Mouse (Mus musculus) spleen, adult 2 months (tissue): ENCODE measurements around the gene Rft1. TPM values are rescaled to one million over a fixed set of nuclear protein-coding genes. Genes with fewer than 3 reads are reported as not detected.

Experiments
- DNase-seq, 2 experiments: peaks; one replicate each; pipeline versions ENCODE4 v3.0.0 to v3.0.0-alpha.2; 2012 to 2021; ENCODE audit warnings: low spot score in 2 of 2, low read depth in 1 of 2
- H3K27ac ChIP-seq: fragments of 200-500 bp; 2 replicates; pipeline ENCODE4 v1.5.1; 2012; ENCODE audit warnings: low read length, inconsistent platforms; ENCODE audit not compliant: insufficient read depth
- H3K27me3 ChIP-seq: fragments of 200-500 bp; 2 replicates; pipeline ENCODE4 v1.6.1; 2012; ENCODE audit warnings: mild to moderate bottlenecking, moderate library complexity, low read length, inconsistent platforms; ENCODE audit not compliant: control insufficient read depth, insufficient read depth
- H3K36me3 ChIP-seq: fragments of 200-500 bp; 2 replicates; pipeline ENCODE4 v1.6.1; 2012; ENCODE audit warnings: mild to moderate bottlenecking, low read length, inconsistent platforms; ENCODE audit not compliant: control insufficient read depth, insufficient read depth
- H3K4me1 ChIP-seq: fragments of 200-500 bp; 2 replicates; pipeline ENCODE4 v1.6.1; 2011; ENCODE audit warnings: inconsistent platforms; ENCODE audit not compliant: control insufficient read depth, insufficient read depth, insufficient read length
- H3K4me3 ChIP-seq: fragments of 200-500 bp; 2 replicates; pipeline ENCODE4 v1.5.1; 2011; ENCODE audit warnings: mild to moderate bottlenecking, inconsistent platforms; ENCODE audit not compliant: insufficient read depth, insufficient read length; ENCODE audit errors: extremely low read depth
- CTCF ChIP-seq: fragments of 200-500 bp; IDR thresholded peaks from 2 replicates; pipeline ENCODE4 v1.5.1; 2011; ENCODE audit warnings: mild to moderate bottlenecking, inconsistent platforms; ENCODE audit not compliant: insufficient read depth, insufficient read length, insufficient replicate concordance; ENCODE audit errors: extremely low read depth
- POLR2A ChIP-seq: fragments of 200-500 bp; IDR thresholded peaks from 2 replicates; pipeline ENCODE4 v1.6.1; 2011; ENCODE audit warnings: low read depth, low read length, inconsistent platforms
- WGBS: fragments of 180-500 bp; shearing (Covaris S2); methylation state at CpG from one replicate; pipeline ENCODE4 v1.1.7; 2018; 5-methylcytosine and 5-hydroxymethylcytosine counted together
- polyA plus RNA-seq: library from polyadenylated mRNA; depleted of rRNA; stranded (reverse); fragments of >200 nt; gene quantifications from 2 replicates; pipeline ENCODE4 v1.2.3, GENCODE M21; 2012

Gene Rft1
- polyA plus RNA-seq, 1 experiment, result 8.6 TPM

DNA sequence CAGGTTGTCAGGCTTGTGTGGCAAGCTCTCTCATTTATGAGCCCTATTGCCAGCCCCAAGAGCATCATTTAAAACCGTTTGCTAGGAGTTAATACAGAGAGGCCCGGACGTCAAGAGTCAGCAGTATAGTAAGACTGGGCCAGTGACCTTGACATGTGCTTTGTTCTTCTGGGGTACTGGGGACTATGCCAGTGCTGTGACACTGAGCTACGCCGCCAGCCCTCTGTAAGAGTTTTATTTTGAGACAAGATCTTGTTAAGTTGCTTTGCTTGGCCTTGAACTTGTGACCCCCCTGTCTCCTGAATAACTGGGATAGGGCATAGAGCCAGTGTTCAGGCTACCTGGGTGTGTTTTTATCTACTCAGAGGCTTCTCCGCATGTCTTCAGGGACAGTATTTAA is 38.3 kb downstream of the Rft1 start:
- peaks cover 8% of the 10 kb centered on the region for H3K36me3 ChIP-seq
- no peaks in the 10 kb centered on the region for H3K4me1 ChIP-seq
- no peak overlapping the region for H3K4me3 ChIP-seq
- WGBS, result 90% methylated on average over 6 of the region's 6 CpGs
- TF ChIP-seq POLR2A, result no peak
- no peak for TF ChIP-seq CTCF
- H3K27ac ChIP-seq, result no peak overlapping the region
- no peaks in the 10 kb centered on the region for H3K27me3 ChIP-seq
- DNase-seq, result no peak

DNA sequence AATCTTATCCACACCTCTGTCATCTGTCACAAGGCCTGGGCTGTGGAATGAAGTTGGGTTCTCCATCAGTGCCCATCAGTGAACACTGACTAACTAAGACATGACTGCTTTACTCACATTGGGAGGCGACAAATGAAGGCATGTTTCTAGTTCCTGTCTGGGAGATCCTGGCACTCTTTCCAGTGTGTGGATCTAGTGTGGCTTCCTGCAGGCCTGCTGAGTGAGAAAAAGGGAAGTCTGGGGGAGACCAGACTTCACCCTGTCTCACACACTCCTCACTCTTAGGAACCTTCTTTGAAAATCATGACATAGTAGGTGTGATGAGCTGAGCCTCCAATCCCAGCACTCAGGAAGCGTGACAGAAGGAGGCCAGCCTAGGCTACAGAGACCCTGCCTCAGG is 40.6 kb downstream of the Rft1 start:
- Histone ChIP-seq H3K4me1 (no peaks in the 10 kb centered on the region), H3K36me3 (peaks cover 5% of the 10 kb centered on the region), H3K4me3 (no peak overlapping the region), H3K27ac (no peak overlapping the region), H3K27me3 (no peaks in the 10 kb centered on the region)
- no peak for DNase-seq
- WGBS, result 78% methylated on average over 2 of the region's 2 CpGs
- no peak for TF ChIP-seq CTCF
- TF ChIP-seq POLR2A, result no peak

DNA sequence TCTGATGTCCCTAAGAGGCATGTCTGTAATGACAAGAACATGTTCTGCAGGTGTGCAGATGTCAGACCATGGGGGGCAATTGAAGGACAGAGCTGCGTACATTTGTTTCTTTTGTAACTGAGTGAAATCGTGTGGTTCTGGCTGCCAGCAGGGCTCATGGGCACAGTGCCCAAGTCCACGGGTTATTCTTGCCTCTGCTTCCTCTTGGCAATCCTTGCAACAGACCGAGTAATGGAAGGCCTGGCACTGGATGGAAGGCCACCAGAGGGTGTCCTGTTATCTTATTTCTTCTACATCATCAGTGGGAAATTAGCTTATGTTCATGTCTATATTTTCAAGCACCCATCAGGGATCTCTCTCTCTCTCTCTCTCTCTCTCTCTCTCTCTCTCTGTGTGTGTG is 41.4 kb downstream of the Rft1 start:
- Histone ChIP-seq H3K27ac (no peak overlapping the region), H3K4me3 (no peak overlapping the region), H3K4me1 (no peaks in the 10 kb centered on the region), H3K27me3 (no peaks in the 10 kb centered on the region), H3K36me3 (no peaks in the 10 kb centered on the region; the same call in 1 of the 2 replicates)
- TF ChIP-seq CTCF (no peak), POLR2A (no peak)
- 22% methylated on average over 4 of the region's 4 CpGs for WGBS
- DNase-seq, result no peak

DNA sequence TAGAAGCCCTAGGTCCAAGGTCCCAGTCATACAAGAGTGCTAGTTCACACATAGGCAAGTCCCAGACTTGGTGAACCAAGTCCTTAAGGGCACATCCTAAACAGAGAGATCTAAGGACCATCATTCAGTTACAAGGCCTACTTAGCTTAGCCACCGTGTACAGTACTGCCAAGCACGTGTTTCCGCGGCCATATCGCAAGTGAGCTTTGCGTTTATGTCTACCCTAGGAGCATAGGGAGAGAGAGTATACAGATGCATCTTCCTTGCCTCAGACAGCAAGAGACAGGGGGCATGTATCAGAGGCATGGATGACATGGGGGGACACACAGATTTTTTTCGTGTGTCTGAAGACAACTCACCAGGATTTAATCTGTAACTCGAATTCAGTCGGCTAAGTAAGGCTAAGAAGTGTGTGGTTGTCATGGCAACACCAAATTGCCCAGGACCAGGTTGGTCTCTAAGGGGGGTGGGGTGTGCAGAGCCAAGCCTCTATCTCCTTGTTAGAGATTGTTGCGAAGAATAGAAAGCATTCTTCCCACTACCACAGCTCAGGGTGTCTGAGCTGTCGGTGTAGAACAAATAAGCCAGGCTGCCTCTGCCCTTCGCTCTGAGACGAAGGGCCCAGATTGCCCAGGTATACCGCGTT is 43.4 kb downstream of the Rft1 start:
- TF ChIP-seq CTCF (no peak), POLR2A (no peak)
- Histone ChIP-seq H3K27ac (no peak overlapping the region), H3K27me3 (no peaks in the 10 kb centered on the region), H3K36me3 (no peaks in the 10 kb centered on the region), H3K4me1 (no peaks in the 10 kb centered on the region), H3K4me3 (no peak overlapping the region)
- 91% methylated on average over 15 of the region's 15 CpGs for WGBS
- no peak for DNase-seq

DNA sequence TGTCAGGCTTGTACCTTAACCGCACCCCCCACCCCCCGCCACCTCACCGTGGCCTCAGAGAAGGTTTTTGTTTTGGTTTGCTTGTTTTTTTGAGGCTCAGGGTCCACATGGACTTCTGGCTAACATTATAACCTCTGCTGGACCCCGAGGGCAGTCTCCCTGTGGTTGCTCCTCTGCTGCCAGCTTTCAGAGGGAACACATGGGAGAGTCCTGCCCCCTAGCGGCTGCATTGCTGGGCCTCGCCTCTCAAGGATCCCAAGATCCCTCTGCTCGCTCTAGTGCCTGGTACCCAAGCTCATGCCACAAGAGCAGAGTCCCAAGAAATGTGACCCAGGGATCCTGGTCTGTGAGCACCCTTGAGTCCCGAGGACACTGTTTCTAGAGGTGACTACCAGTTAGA is 45.5 kb downstream of the Rft1 start:
- TF ChIP-seq CTCF, result peak; percentile 77; the same call in 1 of the 2 replicates
- TF ChIP-seq POLR2A, result no peak
- peak in 1 of 2 experiments; percentile 39 for DNase-seq
- Histone ChIP-seq H3K4me3 (no peak overlapping the region), H3K36me3 (no peaks in the 10 kb centered on the region), H3K27ac (no peak overlapping the region), H3K27me3 (no peaks in the 10 kb centered on the region), H3K4me1 (no peaks in the 10 kb centered on the region)
- WGBS, result 46% methylated on average over 8 of the region's 8 CpGs

DNA sequence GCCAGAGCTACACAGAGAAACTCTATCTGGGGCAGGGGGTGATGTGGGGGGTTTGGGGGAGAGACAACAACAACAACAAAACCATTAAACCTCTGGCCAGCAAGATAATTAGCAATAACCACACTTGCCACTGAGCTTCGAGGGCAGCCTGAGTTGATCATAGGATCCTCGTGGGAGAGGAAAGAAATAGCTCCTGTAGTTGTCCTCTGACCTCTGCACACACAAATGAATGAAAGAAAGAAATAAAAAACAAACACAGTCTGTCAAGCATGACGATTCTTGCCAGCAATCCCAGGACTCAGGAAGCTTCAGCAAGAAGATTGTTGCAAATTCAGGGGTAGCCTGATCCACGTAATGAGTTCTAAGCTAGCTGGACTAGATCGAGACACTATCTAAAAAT is 48.4 kb downstream of the Rft1 start:
- WGBS, result 72% methylated on average over 5 of the region's 5 CpGs
- Histone ChIP-seq H3K27me3 (no peaks in the 10 kb centered on the region), H3K27ac (no peak overlapping the region), H3K4me1 (no peaks in the 10 kb centered on the region), H3K4me3 (no peak overlapping the region), H3K36me3 (no peaks in the 10 kb centered on the region)
- DNase-seq, result no peak
- TF ChIP-seq POLR2A, result no peak
- TF ChIP-seq CTCF, result no peak

DNA sequence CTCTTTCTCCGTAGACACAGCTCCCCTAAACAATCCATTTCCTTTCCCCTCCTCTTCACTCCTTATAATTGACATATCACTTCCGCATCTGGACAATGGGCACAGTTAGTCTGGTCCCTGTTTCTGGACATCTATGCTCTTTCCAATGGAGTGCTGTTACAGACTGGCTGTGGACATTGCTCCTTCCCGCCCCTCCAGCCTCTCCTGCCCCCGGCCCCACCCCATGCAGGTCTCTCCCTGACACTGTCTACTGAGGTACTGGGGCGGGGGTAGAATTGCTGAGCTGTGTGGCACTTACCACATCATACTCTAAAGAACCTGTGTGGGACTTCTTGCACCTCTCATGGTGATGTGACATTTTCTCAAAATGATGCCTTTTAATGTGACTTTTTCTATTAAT is 48.9 kb downstream of the Rft1 start:
- Histone ChIP-seq H3K4me3 (no peak overlapping the region), H3K36me3 (no peaks in the 10 kb centered on the region), H3K27ac (no peak overlapping the region), H3K4me1 (no peaks in the 10 kb centered on the region), H3K27me3 (no peaks in the 10 kb centered on the region)
- DNase-seq, result no peak
- TF ChIP-seq POLR2A, result no peak
- WGBS, result 94% methylated on average over 5 of the region's 5 CpGs
